Mouse (Mus musculus) liver, adult 10 weeks (tissue): Measurements from ENCODE around the gene Tex19.1. TPM values are rescaled to one million over a fixed set of nuclear protein-coding genes. Genes with fewer than 3 reads are reported as not detected.

Experiments used
- polyA plus RNA-seq: library from polyadenylated mRNA; stranded (reverse); fragments of 350-450 nt; fragmentation: Illumina TruSeq; extraction: RNeasy Lipid Tissue Mini Kit (QIAGEN cat#74804); gene quantifications from one replicate; pipeline ENCODE4 v1.2.3, GENCODE M21; 2014; ENCODE audit warnings: low read depth, low replicate concordance

Tex19.1 gene
- polyA plus RNA-seq: not detected

DNA sequence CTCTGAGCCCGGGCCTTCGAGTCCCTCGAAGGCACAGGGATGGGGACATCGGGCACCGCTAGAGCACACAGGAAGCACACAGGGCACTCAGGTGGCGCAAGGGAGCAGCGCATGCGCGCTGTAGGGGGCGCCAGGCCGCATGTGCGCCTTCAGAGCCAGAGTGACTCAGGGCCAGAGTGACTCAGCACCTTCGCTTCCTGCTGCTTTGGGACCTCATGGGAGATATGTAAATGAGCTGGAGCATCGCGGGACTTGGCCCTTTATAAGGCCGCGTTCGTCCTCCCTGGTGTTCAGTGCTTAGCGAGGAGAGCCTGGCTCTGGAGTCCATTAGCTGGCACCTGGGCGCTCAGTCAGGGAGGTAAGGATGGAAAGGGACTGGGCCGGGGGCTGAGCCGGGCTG is at the start of gene Tex19.1:
Gene Tex19.1, plus strand, starts transcription at position 279 of the 400 bp plus-strand sequence.

DNA sequence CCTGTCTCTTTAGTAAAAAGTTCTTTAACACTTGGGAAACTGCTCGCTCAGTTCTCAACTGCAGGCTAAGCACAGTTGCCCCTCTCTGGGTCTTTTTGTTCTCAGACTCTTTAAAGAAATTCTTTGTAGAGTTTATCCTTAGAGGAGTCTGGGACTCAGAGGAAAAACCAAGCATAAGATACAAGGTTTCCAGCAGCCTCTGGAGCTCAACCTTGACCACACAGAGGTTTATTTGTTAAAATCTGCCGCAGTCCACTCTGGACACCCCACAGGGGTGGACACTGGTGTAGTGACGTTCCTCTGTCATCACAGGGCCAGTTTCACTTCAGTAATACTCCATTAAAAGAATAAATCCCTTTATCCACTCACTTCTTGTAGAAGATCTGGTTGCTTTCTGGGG is 27.4 kb upstream of the Tex19.1 start, which contains the start of gene Tex19.2:
Gene Tex19.2, minus strand, starts transcription at position 101 of the 400 bp plus-strand sequence.

DNA sequence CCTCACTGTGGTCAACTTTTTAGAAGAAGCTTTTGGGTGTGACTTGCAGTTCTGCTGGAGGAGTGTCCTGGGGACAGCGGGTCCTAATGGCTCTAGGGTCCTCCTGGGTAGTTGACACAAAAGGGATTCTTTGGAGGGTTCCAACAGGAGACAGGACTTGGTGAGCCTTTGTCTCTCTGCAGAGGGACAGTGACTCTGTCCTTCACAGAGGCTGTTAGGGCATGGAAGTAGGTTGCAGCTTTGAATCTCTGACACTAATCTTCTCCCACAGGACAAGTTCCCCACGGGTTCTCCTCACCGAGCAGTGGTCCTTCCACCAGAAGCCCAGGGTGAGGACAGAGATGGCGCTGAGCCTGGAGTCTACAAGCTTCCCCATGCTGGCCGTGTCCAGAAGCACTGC is 14.0 kb downstream of the Tex19.1 start, which contains the start of gene Uts2r:
Gene Uts2r, plus strand, starts transcription at position 301 of the 400 bp plus-strand sequence.

Other genes with a start within 250 kb of the Tex19.1 start
- gene Ccdc57, start 213.3 kb upstream of the Tex19.1 start, polyA plus RNA-seq: 0.50 TPM
- not detected for gene Slc16a3, start 197.7 kb upstream of the Tex19.1 start, polyA plus RNA-seq
- 20.9 TPM for gene Csnk1d, start 154.8 kb upstream of the Tex19.1 start, polyA plus RNA-seq
- gene Cd7, start 106.7 kb upstream of the Tex19.1 start, polyA plus RNA-seq: 0.42 TPM
- gene Sectm1b, start 82.6 kb upstream of the Tex19.1 start, polyA plus RNA-seq: not detected
- gene Sectm1a, start 64.9 kb upstream of the Tex19.1 start, polyA plus RNA-seq: 1.0 TPM
- not detected for gene Tex19.2, start 27.5 kb upstream of the Tex19.1 start, polyA plus RNA-seq
- not detected for gene Uts2r, start 14.1 kb downstream of the Tex19.1 start, polyA plus RNA-seq
- 1.9 TPM for gene Hexdc, start 58.3 kb downstream of the Tex19.1 start, polyA plus RNA-seq
- 1.5 TPM for gene Ogfod3, start 58.6 kb downstream of the Tex19.1 start, polyA plus RNA-seq
- 5.5 TPM for gene Cybc1, start 83.2 kb downstream of the Tex19.1 start, polyA plus RNA-seq
- gene Narf, start 91.1 kb downstream of the Tex19.1 start, polyA plus RNA-seq: 14.6 TPM
- gene Foxk2, start 113.8 kb downstream of the Tex19.1 start, polyA plus RNA-seq: 5.3 TPM
- gene Wdr45b, start 208.3 kb downstream of the Tex19.1 start, polyA plus RNA-seq: 35.5 TPM
- gene Rab40b, start 242.1 kb downstream of the Tex19.1 start, polyA plus RNA-seq: 0.95 TPM